Mouse (Mus musculus) kidney, embryonic 14.5 days (tissue): ENCODE results near the gene Wipf1. TPM values are rescaled to one million over a fixed set of nuclear protein-coding genes. Genes with fewer than 3 reads are reported as not detected.

Experiments used
- ATAC-seq: fragments of 200-750 bp; cut with Nextera tagmentation; 2 replicates; pipeline ENCODE4 v1.8.0; 2017; ENCODE audit warnings: moderate number of reproducible peaks, mild to moderate bottlenecking, moderate TSS enrichment, moderate library complexity; ENCODE audit not compliant: low FRiP score, low TSS enrichment
- H3K27ac ChIP-seq: fragments of 300-500 bp; sonication (generic); 2 replicates; pipeline ENCODE4 v1.5.1; 2014; ENCODE audit warnings: low read depth, mild to moderate bottlenecking, low read length, moderate library complexity, mixed read lengths
- H3K27me3 ChIP-seq: fragments of 300-500 bp; sonication (generic); 2 replicates; pipeline ENCODE4 v1.6.1; 2014; ENCODE audit warnings: mild to moderate bottlenecking, low read length; ENCODE audit not compliant: control insufficient read depth, insufficient read depth
- H3K36me3 ChIP-seq: fragments of 300-500 bp; sonication (generic); 2 replicates; pipeline ENCODE4 v1.6.1; 2014; ENCODE audit warnings: low read length, mixed read lengths; ENCODE audit not compliant: control insufficient read depth, insufficient read depth
- H3K4me1 ChIP-seq: fragments of 300-500 bp; sonication (generic); 2 replicates; pipeline ENCODE4 v1.6.1; 2014; ENCODE audit warnings: low read length, mixed read lengths; ENCODE audit not compliant: control insufficient read depth, insufficient read depth
- H3K4me2 ChIP-seq: fragments of 300-500 bp; sonication (generic); replicated peaks from 2 replicates; pipeline ENCODE4 v1.6.1; 2014; ENCODE audit warnings: low read depth, mild to moderate bottlenecking, low read length
- H3K4me3 ChIP-seq: fragments of 300-500 bp; sonication (generic); 2 replicates; pipeline ENCODE4 v1.5.1; 2014; ENCODE audit warnings: mild to moderate bottlenecking, low read length
- H3K9ac ChIP-seq: fragments of 300-500 bp; sonication (generic); 2 replicates; pipeline ENCODE4 v1.6.1; 2014; ENCODE audit warnings: low read depth, mild to moderate bottlenecking, low read length, moderate library complexity
- H3K9me3 ChIP-seq: fragments of 300-500 bp; sonication (generic); 2 replicates; pipeline ENCODE4 v1.6.1; 2016; ENCODE audit warnings: low read length; ENCODE audit not compliant: control insufficient read depth
- WGBS: fragments of 180-500 bp; shearing (Covaris S2); extraction: QIAGEN DNeasy Blood & Tissue Kit; methylation state at CpG from one replicate; pipeline ENCODE4 v1.1.7; 2014; 5-methylcytosine and 5-hydroxymethylcytosine counted together
- polyA plus RNA-seq: library from polyadenylated mRNA; unstranded; fragments of >200 nt; fragmentation: Nextera tagmentation; extraction: Ambion mirVana; gene quantifications from 2 replicates; pipeline ENCODE4 v1.2.1, GENCODE M21; 2014

Gene Wipf1
- polyA plus RNA-seq, 1 experiment from 2014 or later, result 12.9 TPM

- Histone ChIP-seq H3K4me2 (no peak overlapping the region), H3K4me1 (no peaks in the 10 kb centered on the region), H3K27ac (no peak overlapping the region), H3K27me3 (no peaks in the 10 kb centered on the region), H3K4me3 (no peak overlapping the region), H3K36me3 (no peaks in the 10 kb centered on the region), H3K9me3 (no peaks in the 10 kb centered on the region), H3K9ac (no peak overlapping the region)
- WGBS, result 84% methylated on average over 2 of the region's 2 CpGs
- ATAC-seq, result no peak
Measured at GRCm38 (mm10) chr2:73392772-73393171, 136.8 kb downstream of the Wipf1 start.

DNA sequence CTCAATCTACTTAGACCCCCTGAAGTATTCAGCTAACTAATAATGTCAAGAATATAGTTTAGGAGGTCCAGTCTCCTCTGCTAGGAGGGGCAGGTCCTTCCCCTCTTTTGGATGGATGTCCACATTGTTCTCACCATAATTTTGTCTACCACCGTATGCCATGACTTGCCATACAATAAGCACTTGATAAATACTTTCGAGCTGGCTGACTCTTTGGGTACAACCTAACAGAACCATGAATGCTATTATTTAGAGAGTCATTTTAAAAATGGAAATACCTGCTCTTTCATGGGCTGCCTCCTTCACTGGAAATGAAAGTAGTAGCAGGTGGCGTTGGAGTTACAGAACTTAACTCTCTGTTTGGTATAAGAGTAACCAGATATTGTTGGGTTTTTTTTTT, 139.6 kb downstream of the Wipf1 start:
- no peak for ATAC-seq
- no peaks in the 10 kb centered on the region for H3K9me3 ChIP-seq
- 89% methylated on average over 3 of the region's 3 CpGs for WGBS

DNA sequence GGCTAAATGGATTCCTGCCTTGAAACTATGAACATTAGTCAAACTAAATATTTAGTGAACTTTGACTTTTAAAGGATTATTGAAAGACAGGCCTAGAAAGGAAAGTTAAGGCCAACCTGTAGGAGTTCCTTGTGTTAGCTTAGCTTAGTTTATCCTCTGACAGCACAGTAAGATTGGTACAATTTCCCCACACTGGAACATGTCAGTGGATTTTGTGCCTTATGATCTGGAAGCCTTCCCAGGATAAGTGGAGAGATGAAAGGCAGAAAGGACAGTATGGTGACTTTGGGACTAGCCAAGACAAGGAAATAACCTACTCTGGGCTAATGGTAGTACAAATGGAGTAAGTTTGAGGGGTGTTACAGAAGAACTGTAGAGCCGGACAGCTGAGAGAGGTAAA, 141.7 kb downstream of the Wipf1 start:
- WGBS, result 96% methylated on average over 1 of the region's 1 CpGs
- Histone ChIP-seq H3K4me2 (no peak overlapping the region), H3K4me1 (no peaks in the 10 kb centered on the region; the same call in 1 of the 2 replicates), H3K4me3 (no peak overlapping the region), H3K9ac (no peak overlapping the region), H3K27ac (no peak overlapping the region), H3K9me3 (no peaks in the 10 kb centered on the region), H3K27me3 (no peaks in the 10 kb centered on the region), H3K36me3 (no peaks in the 10 kb centered on the region)
- ATAC-seq, result no peak

More for the DNA sequence above, 139.6 kb downstream of the Wipf1 start:
- Histone ChIP-seq H3K27me3 (no peaks in the 10 kb centered on the region), H3K36me3 (no peaks in the 10 kb centered on the region), H3K4me3 (no peak overlapping the region), H3K4me2 (no peak overlapping the region), H3K27ac (no peak overlapping the region), H3K4me1 (no peaks in the 10 kb centered on the region; the same call in 1 of the 2 replicates), H3K9ac (no peak overlapping the region)

GRCm38 (mm10) chr2:73386356-73387046, 143.0 kb downstream of the Wipf1 start, which contains the start of gene Gpr155:
TSS of gene Gpr155 (minus strand) at chr2:73386572.
- Histone ChIP-seq H3K9me3 (no peaks in the 10 kb centered on the region), H3K9ac (peak within 1 kb of the TSS; percentile 66), H3K36me3 (no peaks in the 10 kb centered on the region), H3K4me3 (peak within 1 kb of the TSS; percentile 70), H3K27ac (peak within 1 kb of the TSS; percentile 57), H3K4me2 (peak within 1 kb of the TSS; percentile 98), H3K4me1 (no peaks in the 10 kb centered on the region; the same call in 1 of the 2 replicates), H3K27me3 (no peaks in the 10 kb centered on the region)
- WGBS, result under 1% methylated on average over 37 of the region's 44 CpGs
- peak; percentile 99 for ATAC-seq

- Histone ChIP-seq H3K4me3 (peak overlapping the region; percentile 70), H3K4me2 (peak overlapping the region; percentile 98), H3K9ac (peak overlapping the region; percentile 66), H3K4me1 (no peaks in the 10 kb centered on the region; the same call in 1 of the 2 replicates), H3K27me3 (no peaks in the 10 kb centered on the region), H3K9me3 (no peaks in the 10 kb centered on the region), H3K36me3 (no peaks in the 10 kb centered on the region), H3K27ac (no peak overlapping the region)
- under 1% methylated on average over 28 of the region's 29 CpGs for WGBS
- ATAC-seq, result peak; percentile 54
Measured at GRCm38 (mm10) chr2:73385641-73386355, 143.7 kb downstream of the Wipf1 start.

- Histone ChIP-seq H3K4me1 (no peaks in the 10 kb centered on the region; the same call in 1 of the 2 replicates), H3K4me2 (peak overlapping the region; percentile 98), H3K4me3 (peak overlapping the region; percentile 70; the same call in 1 of the 2 replicates), H3K27me3 (no peaks in the 10 kb centered on the region), H3K36me3 (no peaks in the 10 kb centered on the region), H3K9ac (no peak overlapping the region), H3K27ac (no peak overlapping the region), H3K9me3 (no peaks in the 10 kb centered on the region)
- 79% methylated on average over 4 of the region's 4 CpGs for WGBS
- no peak for ATAC-seq
Measured at GRCm38 (mm10) chr2:73385172-73385571, 144.4 kb downstream of the Wipf1 start.

DNA sequence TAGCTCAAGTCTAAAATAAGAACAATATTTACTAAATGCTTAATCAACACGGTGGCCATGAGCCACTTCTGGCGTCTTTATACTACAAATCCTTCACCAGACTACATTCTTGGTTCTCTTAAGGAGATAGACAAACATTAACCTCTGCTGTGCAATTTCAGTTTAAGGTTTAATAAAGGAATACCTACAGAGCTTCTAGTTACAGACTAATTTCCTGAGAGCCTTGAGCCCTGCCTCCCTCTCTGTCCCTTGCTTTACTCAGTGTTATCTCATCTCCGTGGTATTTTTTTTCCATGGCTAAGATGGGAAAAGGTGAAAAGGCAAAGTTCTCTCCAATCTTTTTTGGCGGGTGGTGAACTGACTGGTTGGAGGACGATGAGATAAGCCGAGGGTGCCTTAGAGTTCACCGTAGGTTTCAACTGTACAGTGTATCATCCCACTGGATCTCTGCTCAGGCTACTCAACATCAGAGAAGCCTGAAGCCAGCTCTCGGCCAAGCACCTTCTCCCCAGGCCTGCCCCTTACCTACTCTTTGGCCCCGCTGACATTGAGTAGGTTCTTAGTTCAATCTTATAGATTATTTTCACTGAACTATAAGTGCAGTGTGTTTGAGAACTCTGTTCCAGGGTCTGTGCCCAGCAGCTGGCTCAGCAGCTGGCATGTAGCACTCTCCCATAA, 149.1 kb downstream of the Wipf1 start:
- no peaks in the 10 kb centered on the region for H3K27me3 ChIP-seq
- no peaks in the 10 kb centered on the region for H3K9me3 ChIP-seq
- H3K36me3 ChIP-seq, result no peaks in the 10 kb centered on the region
- no peak overlapping the region for H3K9ac ChIP-seq
- no peak overlapping the region for H3K4me3 ChIP-seq
- peak overlapping the region; percentile 12; the same call in 1 of the 2 replicates for H3K27ac ChIP-seq
- no peak overlapping the region for H3K4me2 ChIP-seq
- WGBS, result 64% methylated on average over 9 of the region's 9 CpGs
- ATAC-seq, result no peak
- H3K4me1 ChIP-seq, result no peaks in the 10 kb centered on the region; the same call in 1 of the 2 replicates

DNA sequence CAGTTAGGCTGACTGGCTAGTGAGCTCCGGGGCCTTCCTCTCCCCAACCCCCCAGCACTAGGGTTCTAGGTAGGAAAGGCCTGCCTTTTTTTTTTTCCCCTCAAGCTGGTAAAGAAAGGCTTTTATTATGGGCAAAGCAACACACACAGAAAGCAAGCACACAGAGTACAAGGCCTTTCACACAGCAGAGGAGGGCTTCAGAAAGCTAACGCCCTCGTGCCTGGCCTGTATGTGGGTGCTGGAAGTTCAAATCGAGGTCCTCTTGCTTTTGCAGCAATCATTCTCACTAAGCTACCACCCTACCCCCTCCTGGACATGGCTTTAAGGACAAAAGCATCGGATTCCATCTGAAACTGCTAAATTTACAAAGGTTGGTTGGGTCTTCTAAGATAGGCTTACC, 149.9 kb downstream of the Wipf1 start:
- Histone ChIP-seq H3K27me3 (no peaks in the 10 kb centered on the region), H3K9me3 (no peaks in the 10 kb centered on the region), H3K4me2 (no peak overlapping the region), H3K36me3 (no peaks in the 10 kb centered on the region), H3K4me1 (peaks cover 6% of the 10 kb centered on the region; the same call in 1 of the 2 replicates), H3K27ac (no peak overlapping the region; the same call in 1 of the 2 replicates), H3K9ac (no peak overlapping the region), H3K4me3 (no peak overlapping the region)
- 68% methylated on average over 5 of the region's 5 CpGs for WGBS
- no peak for ATAC-seq
